Mouse (Mus musculus): ENCODE measurements around the gene Fga. TPM values are rescaled to one million over a fixed set of nuclear protein-coding genes. Genes with fewer than 3 reads are reported as not detected.

Fga gene
- polyA plus RNA-seq, 1 experiment: not detected

DNA sequence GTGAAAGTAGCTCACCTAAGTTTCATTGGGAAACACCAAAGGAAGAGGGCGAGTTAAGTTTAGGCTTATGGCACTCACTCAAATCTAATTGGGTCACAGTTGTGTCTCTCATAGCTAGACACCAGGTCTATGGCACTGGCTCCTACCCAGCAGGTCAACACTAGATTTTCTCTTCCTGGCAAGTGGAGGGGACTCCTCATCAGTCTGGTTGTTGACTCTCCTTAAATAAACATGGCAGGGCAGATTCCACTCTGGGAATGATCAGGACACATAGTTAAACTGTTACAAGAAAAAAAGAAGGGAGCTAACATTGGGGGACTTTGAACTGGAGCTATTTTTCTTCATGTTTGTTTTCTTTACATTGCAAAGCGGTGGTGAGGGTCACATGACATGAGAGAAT is 5.5 kb upstream of the Fga start:
- Histone ChIP-seq H3K27ac (ENCODE audit: insufficient read depth, low read length) (no peak overlapping the region), H3K4me1 (ENCODE audit: control insufficient read depth, insufficient read depth, low read length) (no peaks in the 10 kb centered on the region), H3K4me3 (ENCODE audit: insufficient read depth, low read length) (no peak overlapping the region)
- TF ChIP-seq POLR2A (IDR thresholded peaks at IDR 0.05; ENCODE audit: extremely low read depth, insufficient read depth, low read length) (no peak), CTCF (IDR thresholded peaks at IDR 0.05; ENCODE audit: extremely low read depth, insufficient read depth, low read length) (no peak)

DNA sequence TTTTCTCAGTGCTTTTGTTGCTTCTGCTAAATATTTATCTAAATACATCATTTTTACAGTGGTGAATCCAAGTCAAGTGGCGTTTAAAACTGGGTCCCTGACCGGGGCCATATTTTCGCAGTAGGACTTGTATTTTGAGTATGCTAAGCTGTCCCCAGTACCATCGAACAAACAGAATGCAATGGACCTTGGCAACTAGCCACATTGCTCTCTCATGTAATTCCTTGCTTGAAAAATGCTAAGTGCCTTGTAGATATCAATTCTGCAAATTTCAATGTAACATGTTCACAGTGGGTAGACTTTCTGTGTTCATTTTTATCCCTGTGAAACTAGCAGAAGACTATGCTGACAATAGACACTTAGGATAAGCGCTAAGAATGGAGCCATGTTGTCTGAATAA is 4.7 kb upstream of the Fga start:
- H3K27ac ChIP-seq (ENCODE audit: insufficient read depth, low read length): no peak overlapping the region
- TF ChIP-seq CTCF (IDR thresholded peaks at IDR 0.05; ENCODE audit: extremely low read depth, insufficient read depth, low read length): no peak
- TF ChIP-seq POLR2A (IDR thresholded peaks at IDR 0.05; ENCODE audit: extremely low read depth, insufficient read depth, low read length): no peak
- H3K4me3 ChIP-seq (ENCODE audit: insufficient read depth, low read length): no peak overlapping the region
- H3K4me1 ChIP-seq (ENCODE audit: control insufficient read depth, insufficient read depth, low read length): no peaks in the 10 kb centered on the region

DNA sequence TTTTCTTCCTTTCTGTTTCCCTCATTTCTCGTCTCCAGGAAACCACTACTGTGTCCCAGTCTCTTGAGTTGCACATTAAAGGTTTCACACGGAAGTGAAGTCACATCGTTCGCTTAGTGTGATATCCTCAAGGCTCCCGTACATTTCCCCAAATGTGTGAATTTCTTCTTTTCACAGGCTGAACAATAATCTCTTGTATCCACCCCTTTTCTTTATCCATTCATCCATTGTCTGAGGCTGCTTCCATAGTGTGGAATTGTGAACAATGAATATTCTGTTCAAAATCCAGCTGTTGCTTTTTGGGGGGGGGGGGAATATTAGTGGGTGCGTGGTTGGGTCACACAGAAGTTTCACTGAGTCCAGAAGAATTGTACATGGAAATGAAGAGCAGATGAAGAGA is 840 bp upstream of the Fga start:
- Histone ChIP-seq H3K4me1 (ENCODE audit: control insufficient read depth, insufficient read depth, low read length) (no peaks in the 10 kb centered on the region), H3K4me3 (ENCODE audit: insufficient read depth, low read length) (no peak overlapping the region), H3K27ac (ENCODE audit: insufficient read depth, low read length) (peak overlapping the region; percentile 68)
- TF ChIP-seq POLR2A (IDR thresholded peaks at IDR 0.05; ENCODE audit: extremely low read depth, insufficient read depth, low read length) (no peak), CTCF (IDR thresholded peaks at IDR 0.05; ENCODE audit: extremely low read depth, insufficient read depth, low read length) (no peak)

DNA sequence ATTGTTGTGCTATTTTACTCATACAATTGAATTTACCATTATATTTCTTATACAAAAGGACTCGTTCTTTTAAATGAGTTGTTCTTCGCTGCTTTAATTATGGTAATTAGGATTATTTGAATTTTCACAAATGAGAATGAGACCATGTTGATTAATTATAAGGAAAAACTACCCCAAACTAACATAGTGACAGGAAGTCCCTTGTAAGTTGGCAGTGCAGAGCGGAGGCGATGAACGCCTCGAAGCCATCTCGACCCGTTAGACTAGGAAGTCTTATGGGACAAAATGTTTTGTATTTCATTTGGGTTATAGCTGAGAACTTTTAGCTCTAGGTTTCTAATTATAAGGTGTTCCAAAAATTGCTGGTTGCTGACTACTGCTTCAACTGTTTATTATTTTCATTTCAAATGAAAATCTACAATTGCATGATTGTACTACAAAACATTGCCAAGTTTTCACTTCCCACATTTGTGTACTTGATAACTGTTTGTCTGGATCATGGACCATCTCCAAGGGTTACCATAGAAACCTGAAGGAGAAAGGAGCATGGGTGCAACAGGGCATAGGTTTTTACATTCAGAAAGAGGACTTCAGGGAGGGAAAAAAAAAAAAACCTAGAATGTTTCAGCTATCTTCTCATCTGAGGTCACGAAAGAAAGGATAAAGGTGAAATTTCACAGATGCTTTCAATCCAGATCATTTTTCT is 1.8 kb downstream of the Fga start:
- TF ChIP-seq CTCF (IDR thresholded peaks at IDR 0.05; ENCODE audit: extremely low read depth, insufficient read depth, low read length): no peak
- TF ChIP-seq POLR2A (IDR thresholded peaks at IDR 0.05; ENCODE audit: extremely low read depth, insufficient read depth, low read length): no peak
- H3K27ac ChIP-seq (ENCODE audit: insufficient read depth, low read length): no peak overlapping the region

DNA sequence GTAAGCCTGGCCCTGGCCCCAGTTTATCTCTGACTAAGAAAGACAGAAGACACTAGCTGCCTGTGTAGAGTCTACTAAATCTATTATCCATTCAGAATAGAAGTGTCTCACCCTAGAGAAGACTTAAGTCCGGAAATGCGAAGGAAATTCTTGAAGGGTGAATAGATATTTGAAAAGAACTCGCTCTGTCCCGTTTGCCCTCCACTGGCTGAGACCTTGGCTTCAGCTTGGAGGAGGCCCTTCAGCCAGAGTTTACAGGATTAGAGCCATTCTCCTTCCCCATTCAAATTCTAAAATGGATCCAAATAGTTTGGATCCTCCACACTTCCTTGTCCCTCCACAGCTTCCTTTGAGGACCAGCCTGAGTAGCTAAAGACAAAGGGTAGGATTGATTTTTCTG is 4.5 kb downstream of the Fga start:
- TF ChIP-seq POLR2A (IDR thresholded peaks at IDR 0.05; ENCODE audit: extremely low read depth, insufficient read depth, low read length) (no peak), CTCF (IDR thresholded peaks at IDR 0.05; ENCODE audit: extremely low read depth, insufficient read depth, low read length) (no peak)

More for the DNA sequence above, 1.8 kb downstream of the Fga start:
- Histone ChIP-seq H3K4me3 (ENCODE audit: insufficient read depth, low read length) (no peak overlapping the region), H3K4me1 (ENCODE audit: control insufficient read depth, insufficient read depth, low read length) (no peaks in the 10 kb centered on the region)

DNA sequence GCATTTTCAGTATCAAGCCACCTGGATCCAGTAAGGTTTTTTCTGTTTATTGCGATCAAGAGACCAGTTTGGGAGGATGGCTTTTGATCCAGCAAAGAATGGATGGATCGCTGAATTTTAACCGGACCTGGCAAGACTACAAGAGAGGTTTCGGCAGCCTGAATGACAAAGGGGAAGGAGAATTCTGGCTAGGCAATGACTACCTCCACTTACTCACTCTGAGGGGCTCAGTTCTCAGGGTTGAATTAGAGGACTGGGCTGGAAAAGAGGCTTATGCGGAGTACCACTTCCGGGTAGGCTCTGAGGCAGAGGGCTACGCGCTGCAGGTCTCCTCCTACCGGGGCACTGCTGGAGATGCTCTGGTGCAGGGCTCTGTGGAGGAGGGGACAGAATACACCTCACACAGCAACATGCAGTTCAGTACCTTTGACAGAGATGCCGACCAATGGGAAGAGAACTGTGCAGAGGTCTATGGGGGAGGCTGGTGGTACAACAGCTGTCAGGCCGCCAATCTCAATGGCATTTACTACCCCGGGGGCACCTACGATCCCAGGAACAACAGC is 7.0 kb downstream of the Fga start:
- TF ChIP-seq POLR2A (IDR thresholded peaks at IDR 0.05; ENCODE audit: extremely low read depth, insufficient read depth, low read length) (no peak), CTCF (IDR thresholded peaks at IDR 0.05; ENCODE audit: extremely low read depth, insufficient read depth, low read length) (no peak)
- no peak overlapping the region for H3K4me3 ChIP-seq (ENCODE audit: insufficient read depth, low read length)

More for the DNA sequence above, 4.5 kb downstream of the Fga start:
- Histone ChIP-seq H3K27ac (ENCODE audit: insufficient read depth, low read length) (no peak overlapping the region), H3K4me1 (ENCODE audit: control insufficient read depth, insufficient read depth, low read length) (no peaks in the 10 kb centered on the region), H3K4me3 (ENCODE audit: insufficient read depth, low read length) (no peak overlapping the region)

DNA sequence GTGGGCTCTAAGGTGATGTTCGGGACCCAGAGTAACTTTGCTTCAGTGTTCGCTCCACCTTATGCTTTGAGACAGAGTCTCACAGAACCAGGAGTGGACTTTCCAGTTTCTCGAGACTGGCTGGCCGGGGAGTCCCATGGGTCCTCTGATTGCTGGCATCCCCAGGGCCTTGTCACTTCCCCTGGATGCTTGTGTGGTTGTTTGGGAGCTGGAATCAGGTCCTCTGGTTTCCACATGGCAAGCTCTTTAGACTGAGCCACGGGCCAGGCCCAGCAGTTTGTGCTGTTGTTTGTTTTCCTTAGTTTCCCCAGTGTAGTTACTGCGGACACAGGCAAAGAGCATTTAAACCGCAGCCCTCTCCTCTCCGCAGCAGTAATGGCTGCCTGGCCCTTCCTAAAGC is 7.9 kb downstream of the Fga start:
- no peak overlapping the region for H3K4me3 ChIP-seq (ENCODE audit: insufficient read depth, low read length)
- no peaks in the 10 kb centered on the region for H3K4me1 ChIP-seq (ENCODE audit: control insufficient read depth, insufficient read depth, low read length)
- no peak overlapping the region for H3K27ac ChIP-seq (ENCODE audit: insufficient read depth, low read length)
- TF ChIP-seq CTCF (IDR thresholded peaks at IDR 0.05; ENCODE audit: extremely low read depth, insufficient read depth, low read length): no peak

More for the DNA sequence above, 7.0 kb downstream of the Fga start:
- Histone ChIP-seq H3K27ac (ENCODE audit: insufficient read depth, low read length) (no peak overlapping the region), H3K4me1 (ENCODE audit: control insufficient read depth, insufficient read depth, low read length) (no peaks in the 10 kb centered on the region)

DNA sequence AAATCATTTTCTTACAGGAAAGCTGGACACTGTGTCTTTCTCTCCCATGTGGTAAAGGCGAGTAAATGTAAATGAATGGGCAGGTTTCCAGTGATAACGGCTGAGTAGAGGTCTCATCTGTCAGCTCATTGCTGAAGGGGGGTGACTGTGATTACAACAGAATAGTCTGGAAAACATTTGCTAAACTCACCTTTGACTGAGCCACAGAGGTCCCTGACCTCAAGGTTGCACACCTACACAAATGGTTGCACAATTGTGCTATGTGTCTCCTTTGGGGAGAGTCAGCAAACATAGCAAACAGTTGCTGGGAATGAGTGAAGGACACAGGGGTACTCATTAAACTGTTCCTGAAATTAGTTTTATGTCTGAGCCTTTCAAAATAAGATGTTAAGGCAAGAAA is 13.0 kb downstream of the Fga start:
- Histone ChIP-seq H3K27ac (ENCODE audit: insufficient read depth, low read length) (no peak overlapping the region), H3K4me1 (ENCODE audit: control insufficient read depth, insufficient read depth, low read length) (no peaks in the 10 kb centered on the region), H3K4me3 (ENCODE audit: insufficient read depth, low read length) (no peak overlapping the region)
- no peak for TF ChIP-seq POLR2A (IDR thresholded peaks at IDR 0.05; ENCODE audit: extremely low read depth, insufficient read depth, low read length)
- no peak for TF ChIP-seq CTCF (IDR thresholded peaks at IDR 0.05; ENCODE audit: extremely low read depth, insufficient read depth, low read length)

DNA sequence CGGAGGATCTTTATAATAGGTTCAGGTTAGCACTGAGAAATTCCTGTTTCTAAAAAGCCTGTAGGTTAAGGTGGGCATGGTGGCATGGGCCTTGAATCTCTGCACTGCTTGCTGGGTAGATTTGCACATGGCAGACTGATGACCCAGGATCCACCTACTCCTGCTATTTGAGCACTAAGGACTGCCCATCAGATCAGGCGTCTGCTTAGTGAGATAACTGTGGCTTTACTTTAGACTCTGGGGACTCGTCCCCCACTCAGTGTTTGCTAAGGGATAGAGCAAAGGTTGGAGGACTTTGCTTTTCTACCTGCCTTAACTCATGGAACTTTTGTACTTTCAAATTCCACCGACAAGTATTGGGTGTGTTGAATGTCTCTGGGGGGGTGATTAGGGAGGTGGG is 13.8 kb downstream of the Fga start:
- Histone ChIP-seq H3K4me3 (ENCODE audit: insufficient read depth, low read length) (no peak overlapping the region), H3K27ac (ENCODE audit: insufficient read depth, low read length) (no peak overlapping the region), H3K4me1 (ENCODE audit: control insufficient read depth, insufficient read depth, low read length) (no peaks in the 10 kb centered on the region)
- no peak for TF ChIP-seq CTCF (IDR thresholded peaks at IDR 0.05; ENCODE audit: extremely low read depth, insufficient read depth, low read length)
- TF ChIP-seq POLR2A (IDR thresholded peaks at IDR 0.05; ENCODE audit: extremely low read depth, insufficient read depth, low read length): no peak

- Histone ChIP-seq H3K27ac (ENCODE audit: insufficient read depth, low read length) (no peak overlapping the region), H3K4me3 (ENCODE audit: insufficient read depth, low read length) (no peak overlapping the region), H3K4me1 (ENCODE audit: control insufficient read depth, insufficient read depth, low read length) (no peaks in the 10 kb centered on the region)
- TF ChIP-seq CTCF (IDR thresholded peaks at IDR 0.05; ENCODE audit: extremely low read depth, insufficient read depth, low read length) (no peak), POLR2A (IDR thresholded peaks at IDR 0.05; ENCODE audit: extremely low read depth, insufficient read depth, low read length) (no peak)
Observed at GRCm38 (mm10) chr3:83042451-83042850, 16.6 kb downstream of the Fga start.

Data from cortical plate, adult 2 months (tissue).